Mouse (Mus musculus): ENCODE measurements around the gene Rsg1.
A peak's percentile ranks its signal among the peaks of the same experiment; 100 is the strongest.

Rsg1 gene

DNA sequence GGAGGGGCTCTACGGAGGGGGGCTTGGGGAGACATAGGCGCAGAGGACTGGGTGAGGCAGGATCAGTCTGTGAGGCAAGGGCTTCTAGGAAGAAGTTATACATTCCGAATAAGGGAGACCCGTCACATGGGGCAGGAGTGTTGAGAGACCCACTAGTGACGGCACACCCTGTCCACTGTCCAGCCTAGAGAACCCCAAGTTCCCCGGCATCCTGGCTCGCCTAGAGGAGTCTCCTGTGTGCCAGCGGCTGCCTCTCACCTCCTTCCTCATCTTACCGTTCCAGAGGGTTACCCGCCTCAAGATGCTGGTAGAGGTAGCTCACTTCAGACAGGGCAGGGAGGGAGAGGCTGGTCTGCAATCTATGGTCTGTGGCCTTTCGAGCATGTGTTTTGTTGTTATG lies 35.6 kb downstream of the Rsg1 start:
- no peak for DNase-seq

DNA sequence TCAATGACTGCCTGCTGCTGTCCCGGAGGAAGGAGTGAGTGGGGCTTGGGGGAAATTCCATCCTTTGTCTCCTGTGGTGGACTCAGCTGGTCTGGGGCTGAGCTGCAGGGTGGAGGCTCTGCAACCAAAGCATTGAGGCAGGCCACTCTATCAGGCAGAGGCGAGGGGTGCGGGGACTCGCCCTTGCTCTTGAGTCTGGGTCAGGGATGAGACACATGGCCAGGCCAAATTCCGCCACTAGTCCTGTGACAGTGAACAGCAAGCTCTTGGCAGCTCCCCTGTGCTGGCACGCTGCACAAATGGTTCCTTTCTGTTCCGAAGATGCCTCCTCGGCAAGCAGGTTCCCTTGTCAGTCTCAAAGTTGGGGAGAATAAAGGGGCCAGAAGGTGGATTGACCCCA lies 37.3 kb downstream of the Rsg1 start:
- no peak for DNase-seq

DNA sequence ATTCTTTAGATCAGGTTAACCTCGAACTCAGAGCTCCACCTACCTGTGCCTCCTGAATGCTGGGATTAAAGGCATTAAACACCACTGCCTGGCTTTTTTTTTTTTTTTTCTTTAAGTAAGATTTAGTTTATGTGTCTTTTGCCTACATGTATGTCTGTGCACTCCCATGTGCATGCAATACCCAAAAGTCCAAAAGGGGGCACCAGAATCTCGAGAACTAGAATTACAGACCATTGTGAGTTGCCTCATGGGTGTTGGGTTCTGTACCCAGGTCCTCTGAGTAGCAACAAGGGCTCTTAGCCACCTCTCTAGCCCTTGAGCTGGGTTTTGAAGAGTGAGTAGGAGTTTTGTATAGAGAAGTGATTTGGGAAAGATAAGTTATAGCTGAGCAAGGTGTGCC lies 38.9 kb downstream of the Rsg1 start:
- DNase-seq = no peak

DNA sequence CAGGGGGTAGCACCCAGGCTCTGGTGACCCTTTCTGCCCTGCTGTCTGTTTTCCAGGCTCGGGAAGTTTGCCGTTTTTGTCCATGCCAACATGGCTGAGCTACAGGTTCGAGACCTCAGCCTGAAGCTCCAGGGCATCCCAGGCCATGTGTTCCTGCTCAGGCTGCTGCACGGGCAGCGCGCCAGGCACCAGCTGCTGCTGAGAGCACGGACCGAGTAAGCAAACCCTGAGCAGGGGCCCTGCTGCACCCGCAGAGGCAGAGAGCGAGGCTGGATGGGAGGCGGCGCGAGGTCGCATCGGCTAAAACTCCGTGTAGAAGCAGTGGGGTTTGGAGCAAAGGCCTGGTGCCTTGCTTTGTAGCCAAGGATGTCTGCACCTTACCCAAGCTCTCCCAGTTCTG lies 40.5 kb downstream of the Rsg1 start:
- no peak for DNase-seq

DNA sequence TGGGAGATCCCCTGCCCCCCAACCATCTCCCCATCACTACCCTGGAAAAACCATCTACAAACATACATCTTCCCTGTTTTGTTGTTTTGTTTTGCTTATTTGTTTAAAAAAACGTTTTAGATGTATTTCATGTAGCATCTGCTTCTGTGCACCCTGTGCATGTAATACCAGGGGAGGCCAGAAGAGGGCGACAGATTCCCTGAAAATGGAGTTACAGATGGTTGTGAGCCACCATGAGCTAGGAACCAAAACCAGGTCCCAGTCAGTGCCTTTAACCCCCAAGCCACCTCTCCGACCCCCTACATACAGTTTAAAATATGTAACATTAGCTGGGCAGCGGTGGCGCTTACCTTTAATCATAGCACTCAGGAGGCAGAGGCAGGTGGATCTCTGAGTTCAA lies 43.7 kb downstream of the Rsg1 start:
- no peak for DNase-seq

DNA sequence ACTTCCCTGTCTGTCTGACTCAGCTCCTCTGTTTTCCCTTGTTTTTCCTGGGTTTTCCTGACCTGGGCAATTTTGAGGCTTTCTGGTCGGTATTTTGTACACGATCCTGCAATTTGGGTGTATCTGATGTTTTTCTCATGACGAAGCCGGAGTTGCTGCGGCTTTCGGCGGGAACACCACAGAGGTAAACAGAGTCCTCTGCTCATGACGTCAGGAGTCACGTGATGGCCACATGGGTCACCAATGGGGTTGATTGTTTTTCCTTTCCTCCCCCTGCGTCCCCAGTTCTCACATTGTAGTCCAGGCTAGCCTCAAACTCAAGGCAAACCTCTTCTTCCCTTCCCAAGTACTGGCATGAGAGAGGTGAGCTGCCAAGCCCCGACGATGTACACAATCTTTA lies 45.7 kb downstream of the Rsg1 start:
- DNase-seq = no peak

DNA sequence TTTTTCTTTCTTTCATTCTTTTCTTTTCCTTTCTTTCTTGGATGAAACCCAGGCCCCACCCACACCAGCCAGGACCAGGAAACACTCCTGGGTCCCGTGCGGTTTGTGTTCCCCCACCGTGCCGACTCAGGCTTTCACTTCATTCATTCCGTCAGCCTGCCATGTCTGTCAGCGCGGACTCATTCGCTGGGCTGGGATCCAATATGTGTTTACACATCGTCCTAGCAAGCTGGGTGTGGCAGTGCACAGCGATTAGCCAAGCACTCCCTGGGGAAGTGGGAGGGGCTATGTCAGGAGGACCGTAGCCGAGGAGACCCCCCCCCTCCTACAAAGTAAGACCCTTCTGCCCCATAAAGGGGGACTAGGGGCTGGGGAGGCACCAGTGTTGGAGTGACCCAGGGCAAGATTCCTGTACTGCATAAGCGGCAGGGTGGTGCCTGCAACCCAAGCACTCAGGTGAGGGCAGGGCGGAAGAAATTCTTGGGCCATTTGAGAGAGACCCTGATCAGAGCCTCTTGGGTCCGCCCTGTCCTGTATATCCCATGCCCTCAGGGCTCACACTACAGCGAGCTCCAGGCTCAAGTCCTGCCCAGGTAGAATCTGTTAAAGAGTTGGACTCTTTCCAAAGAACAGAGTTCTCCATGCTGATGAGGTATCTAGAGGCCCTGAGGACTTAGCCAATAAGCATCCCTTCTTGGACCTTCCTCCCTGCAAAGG lies 46.4 kb downstream of the Rsg1 start:
- DNase-seq = no peak

DNA sequence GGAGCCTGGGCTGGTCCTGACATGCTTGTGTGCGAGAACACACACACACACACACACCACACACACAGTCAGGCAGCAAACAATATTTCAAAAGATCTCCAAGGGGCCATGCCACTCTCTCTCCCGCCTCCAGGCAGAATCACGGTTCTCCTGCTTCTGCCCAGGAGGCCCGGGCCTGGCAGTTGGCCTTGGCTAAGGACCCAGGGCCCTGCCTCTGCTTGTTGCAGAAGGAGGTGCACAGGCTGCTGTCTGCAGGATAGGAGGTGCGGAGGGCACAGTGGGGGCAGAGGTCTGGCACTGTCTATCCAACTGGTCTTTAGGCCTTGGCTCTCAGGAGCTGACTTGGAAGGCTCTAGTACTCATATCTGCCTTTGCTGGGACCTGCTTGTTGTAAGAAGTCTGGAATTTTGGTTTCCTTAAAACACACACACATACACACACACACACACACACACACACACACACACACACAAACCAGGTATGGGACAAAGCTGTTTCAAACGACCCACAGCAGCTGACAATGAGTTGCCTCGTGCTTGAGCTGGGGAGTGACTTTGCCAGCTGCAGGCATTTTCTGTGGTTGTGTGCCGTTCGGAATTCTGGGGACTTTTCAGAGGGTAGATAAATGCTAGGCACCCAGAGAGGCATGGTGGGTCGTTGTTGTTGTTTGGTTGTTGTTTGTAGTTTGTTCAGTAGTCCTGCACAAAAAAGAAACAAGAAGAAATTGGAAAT lies 49.3 kb downstream of the Rsg1 start:
- no peak for DNase-seq

DNA sequence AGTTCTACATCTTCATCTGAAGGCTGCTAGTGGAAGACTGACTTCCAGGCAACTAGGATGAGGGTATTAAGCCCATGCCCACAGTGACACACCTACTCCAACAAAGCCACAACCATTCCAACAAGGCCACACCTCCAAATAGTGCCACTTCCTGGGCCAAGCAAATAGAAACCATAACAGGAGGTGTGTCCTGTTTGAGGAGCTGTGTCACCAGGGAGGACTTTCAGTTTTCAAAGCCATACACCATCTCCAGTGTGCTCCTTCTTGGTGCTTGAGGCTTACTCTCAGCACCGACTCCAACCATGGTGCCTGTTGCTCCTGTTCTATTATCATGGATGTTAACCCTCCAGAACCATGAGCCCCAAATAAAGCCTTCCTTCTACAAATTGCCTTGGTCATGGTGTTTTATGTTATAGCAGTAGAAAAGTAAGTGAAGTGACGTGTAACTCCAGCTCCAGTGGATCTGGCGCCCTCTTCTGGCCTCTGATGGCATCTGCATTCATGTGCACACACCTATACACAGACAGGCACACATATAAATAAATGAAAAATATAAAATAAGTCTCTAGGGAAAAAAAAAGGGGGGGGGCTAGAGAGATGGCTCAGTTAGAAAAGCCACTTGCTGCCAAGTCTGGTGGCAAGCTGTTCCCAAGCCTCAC lies 52.4 kb downstream of the Rsg1 start:
- no peak for DNase-seq

DNA sequence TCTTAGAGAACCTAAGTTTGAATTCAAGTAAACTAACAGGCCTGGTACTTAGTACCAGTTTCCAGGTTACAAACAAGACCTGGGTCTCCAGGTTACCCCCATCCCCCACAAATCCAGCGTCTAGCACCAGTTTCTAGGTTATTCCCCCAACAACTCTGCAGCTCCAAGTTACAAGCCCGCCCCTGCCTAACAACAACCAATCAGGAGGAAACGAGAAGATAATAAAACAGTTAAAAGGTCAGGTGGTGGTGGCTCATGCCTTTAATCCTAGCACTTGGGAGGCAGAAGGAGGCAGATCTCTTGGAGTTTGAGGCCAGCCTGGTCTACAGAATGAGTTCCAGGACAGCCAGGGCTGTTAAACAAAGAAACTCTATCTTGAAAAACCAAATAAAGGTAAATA lies 53.5 kb downstream of the Rsg1 start:
- no peak for DNase-seq

DNA sequence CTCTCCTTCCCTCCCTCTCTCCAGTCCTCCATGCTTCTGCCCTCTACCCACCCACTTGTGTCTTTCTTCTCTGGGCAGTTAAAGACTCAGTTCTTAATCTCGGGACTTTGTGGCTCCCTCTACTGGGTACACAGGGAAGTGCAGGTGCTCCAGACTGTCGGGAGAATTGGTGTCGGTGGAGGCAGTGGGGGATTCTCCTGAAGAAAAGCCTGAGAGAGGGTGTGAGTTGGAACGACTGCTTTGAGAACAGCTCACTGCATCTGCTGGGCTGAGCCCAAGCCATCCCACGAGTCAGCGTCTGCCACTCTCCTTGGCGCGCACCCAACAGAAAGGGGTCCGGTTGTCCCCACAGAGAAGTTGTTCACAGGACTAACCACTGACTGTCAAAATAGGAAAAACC lies 54.1 kb downstream of the Rsg1 start:
- no peak for DNase-seq

DNA sequence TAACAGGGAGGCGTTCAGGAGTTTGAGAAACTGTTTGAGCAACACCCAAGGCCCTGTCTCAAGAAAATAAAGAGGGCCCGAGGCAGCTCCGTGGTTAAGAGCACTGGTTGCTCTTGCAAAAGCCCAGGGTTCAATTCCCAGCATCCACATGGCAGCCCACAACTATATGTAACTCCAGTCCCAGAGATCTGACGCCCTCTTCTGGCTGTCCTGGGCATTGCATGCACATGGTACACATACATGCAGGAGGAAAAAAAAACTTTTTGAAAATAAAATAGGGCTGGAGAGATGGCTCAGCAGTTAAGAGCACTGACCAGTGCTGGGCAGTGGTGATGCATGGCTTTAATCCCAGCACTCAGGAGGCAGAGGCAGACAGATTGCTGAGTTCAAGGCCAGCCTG lies 54.6 kb downstream of the Rsg1 start:
- no peak for DNase-seq

DNA sequence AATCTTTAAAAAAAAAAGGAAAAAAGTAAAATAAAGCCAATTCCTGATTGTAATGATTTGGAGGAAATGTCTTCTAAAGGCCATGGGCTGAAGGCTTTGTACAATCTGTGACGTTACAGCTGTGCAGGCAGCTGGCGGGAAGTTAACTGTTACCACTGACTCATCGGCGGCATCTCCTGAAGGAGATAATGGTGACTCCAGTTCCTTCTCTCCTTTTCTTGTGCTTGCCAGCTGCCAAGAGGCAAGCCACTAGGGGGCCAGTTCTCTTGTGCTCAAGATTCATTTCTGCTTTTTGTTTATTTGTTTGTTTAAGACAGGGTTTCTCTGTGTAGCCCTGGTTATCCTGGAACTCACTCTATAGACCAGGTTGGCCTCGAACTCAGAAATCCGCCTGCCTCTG lies 55.3 kb downstream of the Rsg1 start:
- DNase-seq = no peak

DNA sequence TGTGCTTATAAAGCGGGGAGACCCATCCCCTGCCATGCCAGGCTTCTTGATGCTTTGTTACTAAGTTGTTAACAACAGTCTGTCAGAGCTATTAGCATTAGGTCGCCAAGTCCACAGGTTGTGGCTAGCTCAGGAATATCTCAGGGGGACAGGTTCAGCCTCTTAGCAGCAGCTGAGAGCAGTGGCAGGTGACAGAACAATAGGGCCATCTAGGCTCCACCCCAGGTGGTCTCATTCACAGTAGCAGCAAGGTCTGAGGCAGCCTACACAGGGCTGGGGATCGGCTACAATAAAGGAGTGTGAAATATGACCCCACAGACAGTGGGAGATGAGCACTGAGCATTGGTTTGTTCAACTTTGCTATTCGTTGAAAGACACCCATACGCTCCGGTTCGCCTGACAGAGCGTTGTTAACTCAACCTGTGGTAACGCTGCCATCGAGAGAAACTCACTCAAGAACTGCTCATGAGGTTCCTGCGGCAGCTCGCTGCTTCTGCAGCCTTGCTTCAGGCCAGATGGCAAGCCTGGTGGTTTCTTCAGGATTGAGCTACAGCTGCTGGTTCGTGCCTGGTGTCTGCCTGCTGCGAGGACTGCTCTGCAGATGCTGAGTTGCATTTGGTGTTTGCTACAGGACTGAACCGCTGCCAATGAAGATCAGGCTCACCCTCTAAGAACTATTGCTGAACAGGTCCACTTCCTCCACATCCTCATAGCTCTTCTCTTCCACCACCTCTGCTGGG lies 56.6 kb downstream of the Rsg1 start:
- DNase-seq = no peak

DNA sequence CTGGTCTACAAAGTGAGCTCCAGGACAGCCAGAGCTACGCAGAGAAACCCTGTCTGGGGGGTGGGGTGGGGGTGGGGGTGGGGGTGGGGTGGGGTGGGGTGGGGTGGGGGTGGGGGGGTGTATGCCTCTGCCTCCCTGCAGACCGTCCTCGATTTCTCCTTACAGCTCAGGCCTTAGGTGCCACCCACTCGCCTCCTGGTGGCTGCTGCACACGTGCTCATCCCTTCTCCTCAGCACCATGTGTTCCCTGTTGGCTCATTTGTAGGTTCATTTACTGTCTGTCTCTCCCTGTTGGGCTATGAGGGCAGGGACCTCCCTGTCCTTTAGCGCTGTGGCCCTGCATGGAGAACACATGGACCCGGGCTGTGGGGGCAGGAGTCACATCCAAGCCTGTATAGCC lies 57.5 kb downstream of the Rsg1 start:
- no peak for DNase-seq

DNA sequence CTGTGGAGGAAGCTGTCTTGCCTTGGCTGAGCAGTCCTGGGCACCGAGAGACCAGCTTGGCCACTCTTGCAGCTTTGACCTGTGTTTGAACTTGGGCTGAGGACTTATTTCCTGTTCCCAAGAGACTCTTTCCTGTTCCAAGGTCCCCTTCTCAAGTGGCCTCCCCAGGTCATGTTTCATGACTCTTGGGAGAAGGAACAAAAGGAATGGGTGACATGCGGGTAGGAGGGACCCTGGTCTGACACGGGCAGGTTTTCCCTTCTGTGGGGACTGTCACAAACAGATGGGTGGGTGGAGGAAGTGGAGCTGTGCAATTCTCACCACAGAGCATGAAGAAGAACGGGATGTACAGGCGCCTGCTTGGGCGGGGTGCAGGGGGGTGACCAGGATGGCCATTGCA lies 58.0 kb downstream of the Rsg1 start:
- no peak for DNase-seq

DNA sequence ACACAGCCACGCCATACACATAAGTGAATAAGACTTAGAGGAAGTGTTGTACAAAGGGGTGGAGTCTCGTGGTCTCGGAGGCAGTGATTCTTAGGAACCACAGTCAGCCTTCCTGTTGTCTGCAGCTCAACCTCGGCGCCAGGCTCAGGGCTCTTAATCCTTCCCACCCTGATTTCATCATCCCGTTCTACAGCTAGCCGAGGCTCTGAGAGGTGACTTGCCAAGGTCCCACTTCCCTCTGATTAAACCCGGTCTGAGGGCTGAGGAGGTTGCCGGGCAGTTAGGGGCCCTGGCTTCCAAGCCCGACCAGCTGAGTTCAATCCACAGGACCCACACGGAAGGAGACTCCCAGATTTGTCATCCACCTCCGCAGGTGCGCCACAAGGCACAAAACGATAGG lies 59.1 kb downstream of the Rsg1 start:
- no peak for DNase-seq

DNA sequence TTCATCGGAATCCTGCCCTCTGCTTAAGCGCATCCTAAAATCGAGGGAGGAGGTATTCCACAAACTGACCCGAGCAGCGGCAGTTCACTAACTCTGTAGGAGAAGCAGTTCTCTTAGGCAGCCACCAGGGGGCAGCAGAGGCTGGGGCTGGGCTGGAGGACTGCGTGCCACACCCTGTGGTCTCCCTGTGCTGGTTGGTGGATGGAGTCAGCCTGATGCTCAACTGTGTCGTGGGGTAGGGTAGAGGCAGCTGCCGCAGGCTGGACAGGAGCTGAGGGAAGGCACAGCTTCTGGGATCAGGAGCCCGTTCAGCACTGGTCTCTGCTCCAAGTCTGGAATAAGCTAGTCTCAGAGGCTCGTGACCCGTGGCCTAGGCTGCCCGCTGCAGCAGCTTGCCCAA lies 59.5 kb downstream of the Rsg1 start:
- peak; percentile 52 for DNase-seq

DNA sequence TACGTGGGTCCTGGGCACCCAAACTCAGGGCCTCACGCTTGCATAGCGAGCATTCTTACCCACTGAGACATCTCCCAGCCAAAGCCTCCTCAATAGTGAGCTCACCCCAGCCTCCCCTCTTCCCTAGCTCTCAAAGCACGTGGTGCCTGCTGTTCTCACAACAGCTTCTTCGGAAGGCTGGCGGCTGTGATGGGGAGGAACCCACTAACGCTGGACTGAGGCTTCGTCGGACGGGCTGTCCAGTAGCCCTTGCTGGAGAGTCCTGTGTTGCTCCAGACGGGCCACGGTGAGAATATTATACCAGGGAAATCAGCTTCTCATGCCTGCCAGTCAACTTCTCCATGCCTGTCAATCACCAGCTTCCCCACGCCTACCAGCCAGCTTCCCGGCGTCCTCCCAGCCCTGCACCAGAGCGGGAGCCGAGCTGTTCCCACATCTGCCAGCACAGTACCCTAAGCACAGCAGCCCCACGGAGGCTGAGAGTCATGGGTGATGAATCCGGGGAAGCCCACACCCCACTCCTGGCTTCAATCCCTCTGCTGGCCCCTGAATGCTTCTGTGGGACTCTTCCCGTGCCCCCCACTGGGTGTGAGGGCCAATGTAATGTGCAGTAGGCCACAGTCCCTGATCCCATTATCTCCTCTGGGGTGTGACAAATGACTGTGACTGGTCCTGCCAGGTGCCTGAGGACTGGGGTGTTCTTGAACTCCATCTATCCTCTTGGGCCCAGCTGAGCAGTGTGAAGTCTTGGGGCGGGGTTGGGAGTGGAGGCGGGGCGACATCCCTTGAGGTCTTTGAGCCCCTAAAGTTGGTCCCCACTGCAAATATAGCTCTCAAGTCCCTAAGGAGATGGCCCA lies 61.0 kb downstream of the Rsg1 start:
- no peak for DNase-seq

Data from cerebellum, adult 11-12 months (tissue).